Mouse (Mus musculus): ENCODE measurements at regions not wholly inside any gene's neighbourhood (a gene's known extent, or its start where the extent isn't known, plus 50 kb on each side); places are given as distances from the start of the nearest gene placed in this dataset.
A peak's percentile ranks its signal among the peaks of the same experiment; 100 is the strongest.

DNA sequence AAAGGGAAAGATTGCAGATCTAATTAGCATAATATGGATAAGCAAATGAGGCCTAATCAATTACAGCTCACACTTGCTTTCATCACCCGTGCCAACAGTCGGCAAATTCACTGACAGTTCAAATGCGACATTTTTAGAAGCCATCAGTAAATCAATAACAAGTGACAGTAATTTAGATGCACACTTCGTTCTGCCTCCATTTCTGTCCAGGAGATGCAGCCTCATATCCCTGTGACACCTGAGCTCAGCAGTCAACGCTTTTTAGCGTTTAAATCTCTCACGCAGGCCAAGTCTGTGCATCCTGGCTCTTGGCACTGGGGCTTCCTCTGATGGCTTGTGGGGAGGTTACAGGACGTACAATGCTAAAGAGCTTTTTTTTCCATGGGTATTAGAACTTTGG, 218.0 kb downstream of the Nuf2 start:
- Histone ChIP-seq H3K79me3 (ENCODE audit: low read depth) (no peaks in the 10 kb centered on the region), H3K4me3 (ENCODE audit: insufficient read depth, poor library complexity, severe bottlenecking) (no peak overlapping the region), H3ac (ENCODE audit: control insufficient read depth, insufficient read length, low read depth) (no peak overlapping the region), H3K27me3 (ENCODE audit: control insufficient read depth, insufficient read depth, insufficient read length) (no peaks in the 10 kb centered on the region), H3K36me3 (ENCODE audit: control insufficient read depth, insufficient read depth) (no peaks in the 10 kb centered on the region), H3K79me2 (ENCODE audit: control insufficient read depth, insufficient read depth) (no peaks in the 10 kb centered on the region)
- TF ChIP-seq FOSL1 (IDR thresholded peaks at IDR 0.05; ENCODE audit: insufficient read depth, low read length, poor library complexity, severe bottlenecking) = no peak
- TF ChIP-seq MYOG (IDR thresholded peaks at IDR 0.05; ENCODE audit: control insufficient read depth, extremely low read depth, insufficient read length) = no peak
- TF ChIP-seq CEBPB (IDR thresholded peaks at IDR 0.05; ENCODE audit: low read depth) = no peak
- TF ChIP-seq USF1 (IDR thresholded peaks at IDR 0.05; ENCODE audit: low read depth) = no peak
- TF ChIP-seq MAX (IDR thresholded peaks at IDR 0.05) = no peak
- TF ChIP-seq MYOD1 (IDR thresholded peaks at IDR 0.05; ENCODE audit: control insufficient read depth, insufficient read length, low read depth) = no peak
- no peak for TF ChIP-seq CTCF (IDR thresholded peaks at IDR 0.05; ENCODE audit: control insufficient read depth, insufficient read depth, insufficient read length)

DNA sequence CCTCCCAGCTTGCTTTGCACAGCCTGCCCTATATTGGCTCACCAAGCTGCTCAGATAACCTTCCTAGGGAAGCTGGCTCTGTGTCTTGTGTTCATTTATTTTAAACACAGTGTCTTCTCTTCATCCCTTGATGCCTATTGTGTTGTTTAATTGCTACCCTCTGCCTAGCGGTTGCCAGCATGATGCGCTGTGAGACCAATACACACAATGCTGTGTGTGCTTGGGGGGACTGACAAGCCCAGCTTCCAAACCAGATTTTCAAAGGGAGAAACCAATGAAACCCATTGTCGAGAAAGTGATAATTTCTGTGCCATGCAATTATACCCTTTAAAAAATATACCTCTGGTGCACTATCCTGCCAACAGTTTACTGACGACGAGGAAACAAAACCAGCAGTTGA, 247.8 kb downstream of the Nuf2 start:
- no peak overlapping the region for H3ac ChIP-seq (ENCODE audit: control insufficient read depth, insufficient read length, low read depth)

DNA sequence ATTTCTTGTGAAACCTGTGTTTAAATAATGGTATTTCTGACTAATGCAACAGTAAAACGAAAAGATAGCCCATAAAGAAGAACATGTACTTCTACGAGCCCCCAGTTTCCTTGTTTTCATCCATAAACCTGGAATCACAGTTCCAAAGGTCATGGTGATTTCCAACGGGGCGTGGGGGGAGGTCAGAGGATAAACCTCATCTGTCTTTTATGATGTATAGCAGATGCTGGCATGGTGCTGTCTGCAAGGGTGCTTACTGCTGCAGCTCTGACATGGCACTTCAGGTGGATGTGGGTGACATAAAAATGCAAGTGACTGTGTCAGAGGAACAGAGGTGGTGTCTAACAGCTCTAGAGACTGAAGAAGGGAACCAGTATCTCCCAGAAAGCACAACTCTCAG, 260.5 kb downstream of the Nuf2 start:
- Histone ChIP-seq H3ac (ENCODE audit: control insufficient read depth, insufficient read length, low read depth) (no peak overlapping the region), H3K79me2 (ENCODE audit: control insufficient read depth, insufficient read depth) (no peaks in the 10 kb centered on the region), H3K36me3 (ENCODE audit: control insufficient read depth, insufficient read depth) (no peaks in the 10 kb centered on the region), H3K4me3 (ENCODE audit: insufficient read depth, poor library complexity, severe bottlenecking) (no peak overlapping the region), H3K27me3 (ENCODE audit: control insufficient read depth, insufficient read depth, insufficient read length) (no peaks in the 10 kb centered on the region), H3K79me3 (ENCODE audit: low read depth) (no peaks in the 10 kb centered on the region)
- no peak for TF ChIP-seq CEBPB (IDR thresholded peaks at IDR 0.05; ENCODE audit: low read depth)
- no peak for TF ChIP-seq FOSL1 (IDR thresholded peaks at IDR 0.05; ENCODE audit: insufficient read depth, low read length, poor library complexity, severe bottlenecking)
- no peak for TF ChIP-seq USF1 (IDR thresholded peaks at IDR 0.05; ENCODE audit: low read depth)
- TF ChIP-seq MYOG (IDR thresholded peaks at IDR 0.05; ENCODE audit: control insufficient read depth, extremely low read depth, insufficient read length) = no peak
- no peak for TF ChIP-seq MAX (IDR thresholded peaks at IDR 0.05)
- no peak for TF ChIP-seq MYOD1 (IDR thresholded peaks at IDR 0.05; ENCODE audit: control insufficient read depth, insufficient read length, low read depth)

More for the DNA sequence above, 247.8 kb downstream of the Nuf2 start:
- Histone ChIP-seq H3K79me3 (ENCODE audit: low read depth) (no peaks in the 10 kb centered on the region), H3K79me2 (ENCODE audit: control insufficient read depth, insufficient read depth) (no peaks in the 10 kb centered on the region), H3K36me3 (ENCODE audit: control insufficient read depth, insufficient read depth) (no peaks in the 10 kb centered on the region), H3K4me3 (ENCODE audit: insufficient read depth, poor library complexity, severe bottlenecking) (no peak overlapping the region), H3K27me3 (ENCODE audit: control insufficient read depth, insufficient read depth, insufficient read length) (no peaks in the 10 kb centered on the region)
- TF ChIP-seq MYOG (IDR thresholded peaks at IDR 0.05; ENCODE audit: control insufficient read depth, extremely low read depth, insufficient read length) (no peak), FOSL1 (IDR thresholded peaks at IDR 0.05; ENCODE audit: insufficient read depth, low read length, poor library complexity, severe bottlenecking) (no peak), MAX (IDR thresholded peaks at IDR 0.05) (no peak), MYOD1 (IDR thresholded peaks at IDR 0.05; ENCODE audit: control insufficient read depth, insufficient read length, low read depth) (no peak), CTCF (IDR thresholded peaks at IDR 0.05; ENCODE audit: control insufficient read depth, insufficient read depth, insufficient read length) (no peak), CEBPB (IDR thresholded peaks at IDR 0.05; ENCODE audit: low read depth) (no peak), USF1 (IDR thresholded peaks at IDR 0.05; ENCODE audit: low read depth) (no peak)

DNA sequence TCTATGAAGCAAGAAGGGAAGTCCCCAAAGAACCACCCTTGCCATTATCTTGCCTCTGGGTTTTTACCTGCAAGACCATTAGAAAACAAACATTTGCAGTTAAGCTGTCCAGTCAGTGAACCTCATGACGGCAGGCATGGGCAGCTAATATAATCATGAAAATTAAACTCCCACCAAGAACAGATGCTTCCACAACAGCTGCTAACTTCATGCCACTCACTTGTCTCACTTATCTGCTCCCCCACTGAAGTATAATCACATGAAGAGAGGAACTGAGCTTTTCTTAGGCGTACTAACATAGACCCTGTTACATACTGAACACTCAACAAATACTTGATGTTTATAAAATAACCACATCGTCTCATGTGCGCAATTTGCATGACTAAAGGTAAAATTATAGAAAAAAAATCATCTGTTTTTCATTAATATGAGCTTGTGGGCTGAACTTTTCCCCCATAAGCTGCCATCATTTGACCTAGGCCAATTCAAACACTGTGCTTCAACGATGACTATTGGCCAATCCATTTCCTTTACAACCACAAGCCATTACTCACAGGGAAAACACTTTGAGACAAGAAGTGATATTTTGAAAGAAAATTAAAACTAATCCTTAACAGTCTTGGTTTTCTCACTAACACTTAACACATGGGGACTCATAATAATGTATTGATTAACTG, 267.1 kb downstream of the Nuf2 start:
- Histone ChIP-seq H3K79me2 (ENCODE audit: control insufficient read depth, insufficient read depth) (no peaks in the 10 kb centered on the region), H3ac (ENCODE audit: control insufficient read depth, insufficient read length, low read depth) (no peak overlapping the region), H3K36me3 (ENCODE audit: control insufficient read depth, insufficient read depth) (no peaks in the 10 kb centered on the region), H3K79me3 (ENCODE audit: low read depth) (no peaks in the 10 kb centered on the region), H3K27me3 (ENCODE audit: control insufficient read depth, insufficient read depth, insufficient read length) (no peaks in the 10 kb centered on the region), H3K4me3 (ENCODE audit: insufficient read depth, poor library complexity, severe bottlenecking) (no peak overlapping the region)
- no peak for TF ChIP-seq FOSL1 (IDR thresholded peaks at IDR 0.05; ENCODE audit: insufficient read depth, low read length, poor library complexity, severe bottlenecking)
- TF ChIP-seq USF1 (IDR thresholded peaks at IDR 0.05; ENCODE audit: low read depth) = no peak
- TF ChIP-seq MYOG (IDR thresholded peaks at IDR 0.05; ENCODE audit: control insufficient read depth, extremely low read depth, insufficient read length) = no peak
- no peak for TF ChIP-seq CEBPB (IDR thresholded peaks at IDR 0.05; ENCODE audit: low read depth)
- peak; percentile 85 for TF ChIP-seq MYOD1 (IDR thresholded peaks at IDR 0.05; ENCODE audit: control insufficient read depth, insufficient read length, low read depth)
- no peak for TF ChIP-seq CTCF (IDR thresholded peaks at IDR 0.05; ENCODE audit: control insufficient read depth, insufficient read depth, insufficient read length)

DNA sequence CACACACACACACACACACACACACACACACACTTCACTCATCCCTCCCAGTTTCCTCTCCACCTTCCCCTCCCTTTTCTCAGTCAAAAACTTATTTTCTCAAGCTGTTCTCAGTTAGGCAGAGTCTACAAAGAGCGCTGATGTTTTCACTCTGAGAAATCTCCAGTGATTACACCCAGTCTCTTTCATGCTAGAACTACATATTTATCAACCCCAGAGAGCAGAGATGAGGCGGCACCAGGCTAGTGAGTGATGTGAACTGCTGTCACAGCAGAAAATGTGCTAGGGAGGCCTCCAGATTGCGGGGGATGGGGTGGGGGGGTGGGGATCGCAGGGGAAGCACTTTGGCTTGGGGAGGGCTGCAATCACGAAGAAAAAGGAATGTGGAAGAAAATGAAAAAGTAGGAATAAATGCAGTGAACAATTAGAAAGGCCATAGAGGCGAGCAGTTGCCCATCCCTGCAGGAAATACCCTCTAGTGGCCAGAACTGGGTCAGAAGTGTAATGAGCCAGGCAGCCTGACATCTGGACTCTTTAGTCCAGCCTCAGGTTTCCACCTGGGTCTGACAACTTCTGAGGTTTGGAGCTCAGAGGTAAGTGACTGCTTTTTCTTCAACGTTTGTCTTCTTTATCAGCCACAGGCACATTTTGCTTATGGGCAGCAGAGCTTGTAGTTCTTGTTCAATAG, 276.9 kb downstream of the Nuf2 start:
- Histone ChIP-seq H3K79me2 (ENCODE audit: control insufficient read depth, insufficient read depth) (no peaks in the 10 kb centered on the region), H3ac (ENCODE audit: control insufficient read depth, insufficient read length, low read depth) (no peak overlapping the region), H3K79me3 (ENCODE audit: low read depth) (no peaks in the 10 kb centered on the region), H3K4me3 (ENCODE audit: insufficient read depth, poor library complexity, severe bottlenecking) (no peak overlapping the region), H3K36me3 (ENCODE audit: control insufficient read depth, insufficient read depth) (no peaks in the 10 kb centered on the region), H3K27me3 (ENCODE audit: control insufficient read depth, insufficient read depth, insufficient read length) (no peaks in the 10 kb centered on the region)
- no peak for TF ChIP-seq CTCF (IDR thresholded peaks at IDR 0.05; ENCODE audit: control insufficient read depth, insufficient read depth, insufficient read length)
- no peak for TF ChIP-seq USF1 (IDR thresholded peaks at IDR 0.05; ENCODE audit: low read depth)
- TF ChIP-seq CEBPB (IDR thresholded peaks at IDR 0.05; ENCODE audit: low read depth) = no peak
- no peak for TF ChIP-seq MAX (IDR thresholded peaks at IDR 0.05)
- no peak for TF ChIP-seq MYOG (IDR thresholded peaks at IDR 0.05; ENCODE audit: control insufficient read depth, extremely low read depth, insufficient read length)
- TF ChIP-seq FOSL1 (IDR thresholded peaks at IDR 0.05; ENCODE audit: insufficient read depth, low read length, poor library complexity, severe bottlenecking) = no peak
- no peak for TF ChIP-seq MYOD1 (IDR thresholded peaks at IDR 0.05; ENCODE audit: control insufficient read depth, insufficient read length, low read depth)
